ENCODE assay signal across 17 mouse cellular contexts in genomic region chr8:57959136-57959535, GRCm38 (mm10).
"Had no signal": no experiment of that assay in that cellular context is flagged by ENCODE, and none has a peak within 500 bp of the region (broad histone marks: within the 10 kb centered on the region; RNA-seq: fewer than 3 reads in every experiment).

No protein-coding gene starts in this region.

- H3K9ac ChIP-seq: lung, embryonic 14.5 days; midbrain, embryonic 13.5 days; midbrain, embryonic 15.5 days; neural tube, embryonic 13.5 days; neural tube, embryonic 15.5 days had no signal

- H3K27ac ChIP-seq: midbrain, embryonic 10.5 days; midbrain, embryonic 13.5 days; midbrain, embryonic 15.5 days; neural tube, embryonic 13.5 days; neural tube, embryonic 15.5 days had no signal

- H3K4me2 ChIP-seq: midbrain, embryonic 13.5 days; midbrain, embryonic 15.5 days; neural tube, embryonic 15.5 days had no signal

- H3K27me3 ChIP-seq: midbrain, embryonic 13.5 days; midbrain, embryonic 15.5 days; neural tube, embryonic 13.5 days; neural tube, embryonic 15.5 days had no signal

- ATAC-seq: midbrain, embryonic 13.5 days; midbrain, embryonic 15.5 days had no signal

- H3K4me3 ChIP-seq: midbrain, embryonic 10.5 days; midbrain, embryonic 13.5 days; midbrain, embryonic 15.5 days; myocyte; neural tube, embryonic 13.5 days; neural tube, embryonic 15.5 days had no signal

- H3K9me3 ChIP-seq: midbrain, embryonic 10.5 days; midbrain, embryonic 13.5 days; midbrain, embryonic 15.5 days; neural tube, embryonic 13.5 days; neural tube, embryonic 15.5 days had no signal

- DNase-seq: lung, adult 18-20 months; lung, postnatal 10 days; lung, postnatal 4 days; right cerebral cortex, adult 18-20 months; right cerebral cortex, postnatal 25 days; right cerebral cortex, postnatal 4 days; spleen, adult 18-20 months; thymus, adult 18-20 months; thymus, postnatal 14 days; thymus, postnatal 36 days had no signal

- H3K36me3 ChIP-seq: midbrain, embryonic 10.5 days; midbrain, embryonic 13.5 days; midbrain, embryonic 15.5 days; neural tube, embryonic 13.5 days; neural tube, embryonic 15.5 days had no signal
